Mouse (Mus musculus) neural tube, embryonic 11.5 days (tissue): Measurements from ENCODE around the gene Alk. TPM values are rescaled to one million over a fixed set of nuclear protein-coding genes. Genes with fewer than 3 reads are reported as not detected.

Experiments used
- ATAC-seq: fragments of 200-750 bp; cut with Nextera tagmentation; 2 replicates; pipeline ENCODE4 v1.8.0; 2017; ENCODE audit warnings: moderate number of reproducible peaks, mild to moderate bottlenecking, moderate TSS enrichment, moderate library complexity; ENCODE audit not compliant: insufficient read depth, low FRiP score, low TSS enrichment
- DNase-seq: peaks from one replicate; pipeline ENCODE4 v3.0.0-alpha.2; 2015; ENCODE audit warnings: low spot score
- H3K27ac ChIP-seq: fragments of 300-500 bp; sonication (generic); 2 replicates; pipeline ENCODE4 v1.5.1; 2014; ENCODE audit warnings: low read depth, mild to moderate bottlenecking, low read length
- H3K27me3 ChIP-seq: fragments of 300-500 bp; sonication (generic); 2 replicates; pipeline ENCODE4 v1.6.1; 2014; ENCODE audit warnings: mild to moderate bottlenecking, low read length, mixed read lengths; ENCODE audit not compliant: control insufficient read depth, insufficient read depth
- H3K36me3 ChIP-seq: fragments of 300-500 bp; sonication (generic); 2 replicates; pipeline ENCODE4 v1.6.1; 2014; ENCODE audit warnings: mild to moderate bottlenecking, low read length, moderate library complexity, mixed read lengths; ENCODE audit not compliant: control insufficient read depth, insufficient read depth
- H3K4me1 ChIP-seq: fragments of 300-500 bp; sonication (generic); 2 replicates; pipeline ENCODE4 v1.6.1; 2014; ENCODE audit warnings: low read length, mixed read lengths; ENCODE audit not compliant: control insufficient read depth, insufficient read depth
- H3K4me2 ChIP-seq: fragments of 300-500 bp; sonication (generic); 2 replicates; pipeline ENCODE4 v1.6.1; 2014; ENCODE audit warnings: low read depth, mild to moderate bottlenecking, moderate library complexity
- H3K4me3 ChIP-seq: fragments of 300-500 bp; sonication (generic); 2 replicates; pipeline ENCODE4 v1.5.1; 2014; ENCODE audit warnings: low read depth, low read length
- H3K9ac ChIP-seq: fragments of 300-500 bp; sonication (generic); 2 replicates; pipeline ENCODE4 v1.6.1; 2014; ENCODE audit warnings: mild to moderate bottlenecking, low read length
- H3K9me3 ChIP-seq: fragments of 300-500 bp; sonication (generic); 2 replicates; pipeline ENCODE4 v1.6.1; 2016; ENCODE audit warnings: low read length; ENCODE audit not compliant: control insufficient read depth
- WGBS: fragments of 180-500 bp; shearing (Covaris S2); extraction: QIAGEN DNeasy Blood & Tissue Kit; methylation state at CpG from one replicate; pipeline ENCODE4 v1.1.7; 2014; 5-methylcytosine and 5-hydroxymethylcytosine counted together
- polyA plus RNA-seq: library from polyadenylated mRNA; unstranded; fragments of >200 nt; fragmentation: Nextera tagmentation; extraction: Ambion mirVana; gene quantifications from 2 replicates; pipeline ENCODE4 v1.2.1, GENCODE M21; 2014

Gene Alk
- polyA plus RNA-seq, 1 experiment from 2014 or later: 0.40 TPM

GRCm38 (mm10) chr17:72401861-72402260, 202.6 kb downstream of the Alk start:
- no peak for ATAC-seq
- no peak overlapping the region for H3K9ac ChIP-seq
- WGBS: 90% methylated on average over 3 of the region's 3 CpGs
- H3K4me1 ChIP-seq: no peaks in the 10 kb centered on the region
- no peak overlapping the region for H3K4me2 ChIP-seq
- no peak overlapping the region for H3K4me3 ChIP-seq
- DNase-seq: no peak
- no peaks in the 10 kb centered on the region for H3K9me3 ChIP-seq
- H3K27ac ChIP-seq: no peak overlapping the region
- no peaks in the 10 kb centered on the region for H3K27me3 ChIP-seq
- no peaks in the 10 kb centered on the region for H3K36me3 ChIP-seq

- Histone ChIP-seq H3K9ac (no peak overlapping the region), H3K27me3 (no peaks in the 10 kb centered on the region), H3K4me3 (no peak overlapping the region), H3K36me3 (no peaks in the 10 kb centered on the region), H3K4me1 (no peaks in the 10 kb centered on the region), H3K9me3 (no peaks in the 10 kb centered on the region), H3K27ac (no peak overlapping the region), H3K4me2 (no peak overlapping the region)
- DNase-seq: no peak
- ATAC-seq: no peak
- 93% methylated on average over 2 of the region's 2 CpGs for WGBS
Measured at GRCm38 (mm10) chr17:72401349-72401748, 203.1 kb downstream of the Alk start.

GRCm38 (mm10) chr17:72399331-72400059, 204.9 kb downstream of the Alk start:
- no peaks in the 10 kb centered on the region for H3K4me1 ChIP-seq
- no peak for DNase-seq
- H3K9ac ChIP-seq: no peak overlapping the region
- H3K9me3 ChIP-seq: no peaks in the 10 kb centered on the region
- no peak overlapping the region for H3K4me2 ChIP-seq
- ATAC-seq: no peak
- WGBS: 82% methylated on average over 3 of the region's 3 CpGs
- no peak overlapping the region for H3K27ac ChIP-seq
- H3K36me3 ChIP-seq: no peaks in the 10 kb centered on the region
- H3K4me3 ChIP-seq: no peak overlapping the region
- H3K27me3 ChIP-seq: no peaks in the 10 kb centered on the region

DNA sequence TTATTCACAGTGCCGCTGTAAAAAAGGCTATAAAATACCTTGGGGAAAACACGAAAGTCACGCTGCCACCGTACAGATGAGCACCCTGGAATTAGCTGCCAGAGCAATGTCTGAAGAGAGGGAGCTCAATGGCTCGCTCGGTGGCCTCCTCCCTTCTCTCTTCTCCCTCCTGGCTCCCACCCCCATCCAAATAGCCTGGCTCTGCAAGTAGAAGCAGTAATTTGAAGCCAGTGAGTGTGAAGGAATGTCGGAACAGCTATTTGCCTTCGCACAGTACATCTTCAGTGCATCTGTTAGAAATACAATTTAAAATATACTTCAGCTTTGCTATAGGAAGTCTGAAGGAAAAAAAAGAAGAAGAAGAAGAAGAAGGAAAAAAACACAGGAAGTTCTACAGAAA, 208.5 kb downstream of the Alk start:
- H3K4me1 ChIP-seq: no peaks in the 10 kb centered on the region
- DNase-seq (no peak), ATAC-seq (no peak)
- no peak overlapping the region for H3K4me2 ChIP-seq
- H3K36me3 ChIP-seq: no peaks in the 10 kb centered on the region
- 41% methylated on average over 8 of the region's 8 CpGs for WGBS
- no peak overlapping the region for H3K4me3 ChIP-seq
- no peaks in the 10 kb centered on the region for H3K27me3 ChIP-seq
- H3K27ac ChIP-seq: no peak overlapping the region
- H3K9ac ChIP-seq: no peak overlapping the region
- no peaks in the 10 kb centered on the region for H3K9me3 ChIP-seq

DNA sequence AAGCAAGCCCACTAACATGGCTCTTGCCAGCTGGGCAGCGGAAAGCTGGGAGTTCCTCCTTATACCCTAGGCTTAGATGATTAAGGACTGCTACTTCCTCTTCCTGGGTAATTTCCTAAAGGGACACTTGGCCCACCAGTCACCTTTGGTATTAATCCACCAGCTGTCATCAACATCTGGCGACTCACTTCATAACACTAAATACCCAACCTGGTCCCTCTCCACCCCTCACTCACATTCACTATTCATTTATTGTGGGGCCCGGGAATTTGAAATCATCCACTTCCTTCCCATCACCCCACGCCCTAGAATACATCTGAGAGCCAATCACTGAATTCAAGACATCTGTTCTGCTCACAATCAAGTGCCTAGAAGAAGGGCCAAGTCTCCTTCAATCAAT, 235.4 kb downstream of the Alk start:
- H3K4me3 ChIP-seq: no peak overlapping the region
- H3K27ac ChIP-seq: no peak overlapping the region
- no peaks in the 10 kb centered on the region for H3K4me1 ChIP-seq
- 89% methylated on average over 4 of the region's 4 CpGs for WGBS
- no peaks in the 10 kb centered on the region for H3K36me3 ChIP-seq
- no peak overlapping the region for H3K4me2 ChIP-seq
- no peaks in the 10 kb centered on the region for H3K27me3 ChIP-seq
- no peak for ATAC-seq
- H3K9me3 ChIP-seq: no peaks in the 10 kb centered on the region
- no peak overlapping the region for H3K9ac ChIP-seq
- no peak for DNase-seq

GRCm38 (mm10) chr17:72362811-72363496, 241.5 kb downstream of the Alk start:
- 87% methylated on average over 10 of the region's 10 CpGs for WGBS

DNA sequence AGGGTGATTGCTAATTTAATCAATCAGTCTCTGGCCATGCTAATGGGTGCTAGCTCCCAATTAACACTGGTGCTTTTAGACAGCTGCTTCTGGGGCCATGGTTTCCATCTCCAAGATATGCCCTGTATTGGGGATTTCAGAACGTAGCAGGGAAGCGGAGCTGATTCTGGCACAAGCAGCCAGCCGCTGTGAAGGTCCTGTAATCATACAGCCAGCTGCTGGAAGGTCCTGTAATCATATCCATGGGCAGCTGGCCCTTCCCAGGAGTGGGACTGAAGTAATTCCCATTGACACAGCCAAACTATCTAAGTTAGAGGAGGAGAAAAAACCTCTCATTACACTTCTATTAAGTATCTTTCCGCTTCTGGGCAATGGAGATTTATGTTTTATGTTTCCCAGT, 242.5 kb downstream of the Alk start:
- WGBS: 87% methylated on average over 4 of the region's 4 CpGs
- Histone ChIP-seq H3K4me3 (no peak overlapping the region), H3K4me2 (no peak overlapping the region), H3K9ac (no peak overlapping the region), H3K4me1 (no peaks in the 10 kb centered on the region), H3K27me3 (no peaks in the 10 kb centered on the region), H3K36me3 (no peaks in the 10 kb centered on the region), H3K9me3 (no peaks in the 10 kb centered on the region), H3K27ac (no peak overlapping the region)
- DNase-seq (no peak), ATAC-seq (no peak)

More at GRCm38 (mm10) chr17:72362811-72363496, 241.5 kb downstream of the Alk start:
- DNase-seq (no peak), ATAC-seq (no peak)
- Histone ChIP-seq H3K4me1 (no peaks in the 10 kb centered on the region), H3K4me2 (no peak overlapping the region), H3K36me3 (no peaks in the 10 kb centered on the region), H3K9ac (no peak overlapping the region), H3K27me3 (no peaks in the 10 kb centered on the region), H3K27ac (no peak overlapping the region), H3K9me3 (no peaks in the 10 kb centered on the region), H3K4me3 (no peak overlapping the region)

DNA sequence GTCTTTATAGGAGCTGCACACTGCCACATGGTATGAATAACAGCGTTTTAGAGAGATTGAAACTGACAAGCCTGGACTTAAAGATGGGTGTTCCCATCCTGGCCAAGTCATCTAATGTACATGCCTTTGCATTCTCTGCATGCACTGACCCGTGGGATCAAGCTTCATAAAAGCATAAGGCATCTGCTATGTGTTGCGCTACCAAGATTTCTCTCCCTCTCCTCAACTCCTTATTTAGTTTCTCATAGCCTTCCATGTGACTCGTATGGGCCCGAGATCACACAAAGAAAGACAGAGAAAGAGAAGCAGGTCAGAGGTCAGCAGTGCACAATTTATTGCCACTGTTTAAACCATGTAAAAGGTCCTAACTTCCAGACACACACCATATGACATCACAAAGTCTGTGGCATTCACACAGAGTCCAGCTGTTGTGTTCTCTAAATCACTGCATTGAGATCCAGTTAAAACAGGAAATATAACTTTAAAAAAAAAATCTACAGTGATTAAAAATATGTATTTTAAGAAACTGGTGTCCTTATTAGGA, 247.6 kb downstream of the Alk start:
- Histone ChIP-seq H3K4me3 (no peak overlapping the region), H3K27me3 (no peaks in the 10 kb centered on the region), H3K9me3 (no peaks in the 10 kb centered on the region), H3K4me1 (no peaks in the 10 kb centered on the region), H3K27ac (no peak overlapping the region), H3K4me2 (no peak overlapping the region), H3K36me3 (no peaks in the 10 kb centered on the region), H3K9ac (no peak overlapping the region)
- DNase-seq (no peak), ATAC-seq (no peak)
- 51% methylated on average over 5 of the region's 5 CpGs for WGBS

DNA sequence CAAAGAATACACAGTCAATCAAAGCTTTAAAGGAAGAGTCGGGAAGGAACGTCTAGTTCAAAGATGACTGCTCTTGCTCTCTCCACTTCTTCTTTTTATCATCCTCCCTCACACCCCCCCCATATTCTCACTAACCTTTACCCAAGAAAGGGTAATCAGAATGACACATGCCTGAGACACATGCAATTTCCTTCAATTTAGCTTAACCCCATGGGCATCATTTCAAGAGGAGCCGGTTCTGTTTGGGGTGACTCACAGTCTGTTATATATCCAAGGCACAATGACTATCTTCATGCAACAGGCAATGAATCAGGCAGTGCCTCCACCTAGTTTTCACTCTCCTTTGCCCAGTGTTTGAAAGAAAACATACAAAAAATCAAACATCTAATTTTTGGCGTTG, 265.0 kb downstream of the Alk start:
- H3K9me3 ChIP-seq: no peaks in the 10 kb centered on the region
- H3K27ac ChIP-seq: no peak overlapping the region
- no peaks in the 10 kb centered on the region for H3K27me3 ChIP-seq
- no peak overlapping the region for H3K4me2 ChIP-seq
- DNase-seq (no peak), ATAC-seq (no peak)
- no peak overlapping the region for H3K4me3 ChIP-seq
- 91% methylated on average over 4 of the region's 4 CpGs for WGBS
- H3K9ac ChIP-seq: no peak overlapping the region
- no peaks in the 10 kb centered on the region for H3K4me1 ChIP-seq
- no peaks in the 10 kb centered on the region for H3K36me3 ChIP-seq
